Mouse (Mus musculus): ENCODE data around the gene Scp2. TPM values are rescaled to one million over a fixed set of nuclear protein-coding genes. Genes with fewer than 3 reads are reported as not detected.

Scp2 gene
- total RNA-seq, 2 experiments from 2014 or later: 205 to 345 TPM

DNA sequence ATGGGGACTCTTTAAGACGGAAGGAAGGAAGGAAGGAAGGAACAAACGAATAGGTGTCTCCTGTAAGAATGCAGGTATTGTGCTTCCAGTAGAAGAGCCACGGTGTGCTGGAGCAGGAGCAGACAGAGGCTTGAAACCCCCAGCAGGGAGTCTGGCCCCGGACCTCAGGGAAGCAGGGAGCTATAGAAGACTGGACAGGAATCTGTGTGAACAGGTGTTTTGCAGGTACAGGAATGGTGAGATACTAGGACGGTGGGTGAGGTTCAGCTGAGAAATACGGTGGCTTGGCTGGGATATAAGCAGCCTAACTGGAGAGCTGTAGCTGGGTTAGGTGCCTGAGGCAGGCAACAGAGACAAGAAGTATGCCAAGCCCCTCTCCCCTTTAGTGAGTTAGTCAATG is 124.6 kb downstream of the Scp2 start:
- ATAC-seq (replicated peaks; ENCODE audit: poor library complexity): no peak

DNA sequence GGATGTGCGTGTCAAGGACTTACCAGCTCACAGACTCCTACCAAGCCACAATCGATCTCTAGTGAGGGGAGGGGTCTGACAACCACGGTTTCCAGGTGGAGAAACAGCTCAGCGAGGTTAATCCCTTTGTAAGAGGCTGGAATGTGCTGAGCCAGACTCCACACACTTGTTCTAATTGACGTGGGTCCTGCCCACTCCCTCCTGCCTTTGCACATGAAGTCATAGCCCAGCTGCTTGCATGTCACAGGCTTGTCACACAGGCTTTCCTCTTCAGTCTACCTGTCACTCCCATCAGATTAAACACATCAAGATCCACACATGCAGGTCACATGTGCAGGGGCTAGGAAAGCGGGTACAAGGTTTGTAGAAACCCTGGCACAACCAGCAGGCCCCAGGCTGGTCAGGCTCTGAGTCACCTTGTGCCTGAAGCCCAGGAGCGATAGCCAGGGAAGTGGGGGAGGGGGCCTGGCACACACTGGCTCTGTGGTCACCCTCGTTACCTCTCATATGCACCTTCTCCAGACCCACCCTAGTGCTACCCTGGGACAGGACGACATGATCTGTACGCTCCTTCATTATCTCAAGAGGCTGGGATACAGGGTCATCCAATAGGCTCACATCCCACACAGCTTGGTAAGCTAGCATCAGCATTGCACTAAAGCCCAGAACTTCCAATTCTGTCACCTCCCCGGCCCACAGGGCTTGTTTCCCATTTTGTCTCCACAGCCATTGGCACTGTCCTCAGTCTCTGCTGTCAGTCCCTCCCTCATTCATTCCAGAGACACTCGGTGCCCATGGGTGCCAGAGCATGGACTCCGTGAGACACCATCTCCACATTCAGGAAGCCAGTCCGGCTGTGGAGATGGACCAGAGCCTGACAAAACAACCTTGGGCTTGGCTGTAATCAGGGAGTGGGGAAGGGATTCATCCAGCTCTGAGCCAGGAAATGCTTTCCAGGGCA is 125.6 kb downstream of the Scp2 start:
- no peak for ATAC-seq (replicated peaks; ENCODE audit: poor library complexity)

DNA sequence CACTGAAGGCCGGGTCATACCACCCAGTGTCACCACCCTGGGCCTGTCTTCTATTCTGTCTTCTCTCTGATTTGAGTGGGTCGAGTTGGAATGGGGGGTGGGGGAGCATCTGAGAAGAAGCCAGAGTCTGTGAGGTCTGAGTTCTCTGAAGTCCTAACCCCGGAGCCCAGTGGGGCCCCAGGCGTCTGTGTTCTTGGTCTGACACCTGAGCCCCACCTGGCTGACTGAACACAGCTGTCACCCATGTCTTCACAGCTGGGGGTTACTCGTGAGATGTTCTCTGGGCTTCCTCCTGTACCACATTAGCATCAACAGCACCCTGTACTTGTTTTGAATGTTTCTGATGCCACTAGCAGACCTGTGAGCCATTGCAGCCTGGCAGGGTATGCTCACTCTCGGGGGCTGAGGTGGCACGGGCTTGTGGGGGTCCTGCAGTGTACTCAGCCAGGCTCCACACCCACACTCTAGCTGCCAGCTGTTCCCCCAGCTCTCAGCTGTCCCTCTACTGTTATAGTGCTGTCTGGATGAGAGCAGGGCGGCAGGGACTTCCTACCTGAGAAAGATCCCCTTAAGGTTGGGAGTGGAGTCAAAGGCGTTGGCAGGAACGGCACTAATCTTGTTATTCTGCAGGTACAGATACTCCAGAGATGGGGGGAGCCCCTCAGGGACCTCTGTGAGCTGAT is 126.4 kb downstream of the Scp2 start:
- ATAC-seq (replicated peaks; ENCODE audit: poor library complexity): no peak

DNA sequence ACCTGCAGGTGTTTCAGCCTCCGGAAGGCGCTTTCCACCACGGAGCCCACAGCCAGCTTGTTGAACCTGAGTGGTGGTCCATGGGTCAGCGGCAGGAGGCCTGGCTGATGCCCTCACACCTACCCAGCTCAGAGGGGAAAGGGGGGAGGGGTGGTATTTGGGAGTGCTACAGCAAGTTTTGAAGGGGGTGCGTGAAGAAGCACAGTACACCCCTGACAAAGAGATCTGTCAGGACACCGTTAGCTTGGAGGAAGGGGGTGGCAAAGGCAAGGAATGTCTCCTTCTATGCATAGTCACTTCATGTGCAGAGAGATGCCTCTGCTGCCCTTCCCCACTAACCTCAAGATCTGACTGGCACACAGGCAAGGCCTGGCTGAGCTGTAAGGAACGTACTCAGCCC is 127.0 kb downstream of the Scp2 start:
- ATAC-seq (replicated peaks; ENCODE audit: poor library complexity): no peak

DNA sequence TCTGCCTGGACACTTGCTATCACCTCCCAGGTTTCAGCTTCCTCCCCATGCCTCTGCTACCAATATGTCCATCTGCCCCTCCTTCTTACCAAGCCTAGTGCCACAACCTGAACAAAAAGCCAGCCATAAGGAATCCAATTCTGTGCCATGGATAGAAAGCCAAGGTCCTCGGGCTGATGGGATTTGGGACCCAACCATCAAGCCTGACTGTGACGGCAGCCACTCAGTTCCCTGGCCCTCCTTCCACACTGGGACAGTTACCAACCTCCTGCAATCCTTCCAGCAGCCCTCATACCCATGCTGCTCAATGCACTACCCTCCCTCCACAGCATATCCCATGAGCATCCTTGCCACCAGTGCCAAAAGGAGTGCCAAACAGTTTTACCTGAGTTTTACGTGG is 128.5 kb downstream of the Scp2 start:
- ATAC-seq (replicated peaks; ENCODE audit: poor library complexity): no peak

DNA sequence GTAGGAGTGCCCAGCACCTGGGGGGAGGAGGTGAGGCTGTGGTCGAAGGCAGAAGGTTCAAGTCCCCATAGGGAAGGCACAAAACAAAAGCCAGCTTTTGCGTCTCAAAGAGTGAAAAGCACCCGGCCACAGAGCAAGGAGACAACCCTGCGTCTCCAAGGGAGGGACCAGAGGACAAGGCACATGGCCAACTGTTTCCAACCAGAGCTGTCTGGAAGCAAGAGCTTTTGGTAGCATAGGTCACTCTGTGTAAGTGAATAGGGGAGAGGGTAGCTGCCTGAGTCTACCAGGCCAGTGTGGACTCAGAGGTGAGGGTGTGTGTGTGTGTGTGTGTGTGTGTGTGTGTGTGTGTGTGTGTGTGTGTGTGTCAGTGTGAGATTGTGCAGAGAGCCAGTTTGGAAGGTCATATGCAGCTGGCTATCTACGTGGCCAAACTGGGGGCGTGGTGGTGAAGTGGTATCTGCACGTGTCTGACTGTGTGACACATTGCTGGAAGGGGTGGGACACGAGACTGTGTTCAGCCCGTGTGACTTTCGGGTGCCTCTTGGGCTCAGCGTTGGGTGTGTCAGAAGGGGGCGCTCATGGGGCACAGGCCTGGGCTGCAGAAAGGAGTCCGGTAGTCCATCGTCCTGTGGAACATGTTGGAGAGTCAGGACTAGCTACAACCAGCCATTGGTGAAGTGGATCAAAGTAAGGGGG is 129.6 kb downstream of the Scp2 start:
- peak; percentile 78 for ATAC-seq (replicated peaks; ENCODE audit: poor library complexity)

DNA sequence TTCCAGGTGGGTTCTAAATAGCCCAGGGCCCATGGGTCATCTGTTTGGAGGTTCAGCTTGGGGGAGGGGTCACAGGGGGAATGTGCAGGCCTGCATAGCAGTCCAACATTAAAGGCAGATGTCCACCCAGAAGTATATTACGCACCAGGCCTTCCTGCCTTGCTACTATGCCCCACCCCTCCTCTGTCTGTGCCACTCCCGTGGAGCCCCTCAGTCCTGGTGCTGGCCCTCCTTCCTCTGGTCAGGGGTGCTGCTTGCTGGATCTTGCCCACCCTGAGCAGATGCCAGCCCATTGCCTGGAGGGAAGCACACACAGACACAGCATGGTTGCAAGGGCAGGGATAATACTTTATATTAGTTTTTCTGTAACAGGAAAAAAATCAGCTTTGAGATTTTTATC is 130.3 kb downstream of the Scp2 start:
- no peak for ATAC-seq (replicated peaks; ENCODE audit: poor library complexity)

DNA sequence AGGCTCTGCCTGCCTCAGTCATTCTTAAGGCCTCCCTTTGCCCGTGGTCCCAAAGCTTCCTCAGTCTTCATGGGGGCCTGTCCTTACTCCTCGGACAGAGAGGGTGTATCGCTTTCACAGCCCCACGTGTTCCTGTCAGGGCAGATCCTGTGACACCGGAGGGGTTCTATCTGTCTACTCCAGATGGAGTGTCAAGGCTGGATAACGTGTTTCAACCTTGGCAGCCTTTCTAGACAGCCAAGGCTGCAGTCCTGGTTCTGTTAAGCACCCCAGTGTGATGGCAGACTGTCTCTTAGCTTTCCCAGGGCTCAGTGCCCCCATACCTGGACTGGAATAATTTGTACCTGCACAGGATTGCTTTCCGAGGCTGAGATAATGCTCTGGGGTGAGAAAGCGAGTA is 136.3 kb downstream of the Scp2 start:
- no peak for ATAC-seq (replicated peaks; ENCODE audit: poor library complexity)

DNA sequence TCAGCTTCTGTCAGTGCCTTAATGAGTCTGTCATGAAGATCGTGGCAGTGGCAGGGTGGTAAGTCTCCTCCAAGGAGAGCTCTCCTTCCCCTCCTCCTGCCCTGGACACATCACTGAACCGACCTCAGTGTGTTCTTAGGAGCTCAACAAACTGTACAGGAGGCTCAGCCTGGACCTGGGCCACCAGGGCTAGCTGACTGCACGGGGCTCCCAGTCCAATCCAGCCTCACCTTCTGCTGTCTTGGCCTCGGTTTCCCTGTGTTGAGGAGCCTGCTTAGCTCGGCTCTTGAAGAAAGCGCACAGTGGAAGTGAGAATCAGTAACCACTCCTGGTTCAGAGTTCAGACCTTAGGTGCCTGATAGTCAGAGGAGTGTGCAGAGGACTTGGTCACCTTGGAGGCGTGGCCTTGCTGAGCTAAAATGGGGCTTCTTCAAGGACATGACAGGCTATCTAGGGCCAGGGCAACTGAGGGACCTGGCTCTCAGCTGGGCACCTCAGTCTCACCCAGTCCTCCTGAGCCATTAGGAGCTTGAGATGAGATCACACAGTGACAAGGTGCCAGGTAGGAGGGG is 137.2 kb downstream of the Scp2 start:
- no peak for ATAC-seq (replicated peaks; ENCODE audit: poor library complexity)

DNA sequence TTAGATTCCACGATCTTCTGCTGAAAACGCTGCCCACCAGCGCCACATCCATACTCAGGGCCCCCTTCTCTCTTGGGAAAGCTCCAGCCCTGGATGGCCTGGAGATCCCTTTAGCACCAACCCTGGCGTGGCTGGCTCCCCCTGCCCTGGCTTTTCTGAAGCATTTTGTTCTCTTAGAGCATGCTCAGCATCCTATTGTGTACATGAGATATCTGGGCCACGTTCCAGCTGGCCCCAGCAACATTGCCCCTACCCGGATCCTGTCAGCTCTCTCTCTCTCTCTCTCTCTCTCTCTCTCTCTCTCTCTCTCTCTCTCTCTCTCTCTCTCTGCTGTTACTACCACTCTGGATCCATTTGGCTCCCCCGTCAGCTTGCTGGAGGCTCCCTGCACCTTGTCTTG is 139.5 kb downstream of the Scp2 start:
- ATAC-seq (replicated peaks; ENCODE audit: poor library complexity): no peak

DNA sequence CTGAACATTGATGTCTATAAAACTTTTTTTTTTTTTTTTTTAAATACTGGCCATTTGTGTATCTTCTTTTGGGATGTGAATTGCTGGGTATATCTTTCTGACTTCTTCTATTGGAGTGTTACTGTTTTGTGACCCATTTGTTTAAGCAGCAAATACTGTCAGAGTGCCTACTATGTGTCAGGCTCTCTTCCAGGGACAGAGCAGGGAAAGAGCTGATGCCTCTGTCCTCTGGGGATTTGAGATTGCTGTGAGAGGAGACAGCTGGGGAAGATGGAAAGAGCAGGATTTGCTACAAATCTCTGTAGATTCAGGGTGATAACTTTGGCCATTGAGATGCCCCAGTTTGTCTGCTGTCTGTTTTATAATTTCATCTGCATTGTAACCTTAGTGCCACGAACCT is 145.4 kb downstream of the Scp2 start:
- ATAC-seq (replicated peaks; ENCODE audit: poor library complexity): no peak

DNA sequence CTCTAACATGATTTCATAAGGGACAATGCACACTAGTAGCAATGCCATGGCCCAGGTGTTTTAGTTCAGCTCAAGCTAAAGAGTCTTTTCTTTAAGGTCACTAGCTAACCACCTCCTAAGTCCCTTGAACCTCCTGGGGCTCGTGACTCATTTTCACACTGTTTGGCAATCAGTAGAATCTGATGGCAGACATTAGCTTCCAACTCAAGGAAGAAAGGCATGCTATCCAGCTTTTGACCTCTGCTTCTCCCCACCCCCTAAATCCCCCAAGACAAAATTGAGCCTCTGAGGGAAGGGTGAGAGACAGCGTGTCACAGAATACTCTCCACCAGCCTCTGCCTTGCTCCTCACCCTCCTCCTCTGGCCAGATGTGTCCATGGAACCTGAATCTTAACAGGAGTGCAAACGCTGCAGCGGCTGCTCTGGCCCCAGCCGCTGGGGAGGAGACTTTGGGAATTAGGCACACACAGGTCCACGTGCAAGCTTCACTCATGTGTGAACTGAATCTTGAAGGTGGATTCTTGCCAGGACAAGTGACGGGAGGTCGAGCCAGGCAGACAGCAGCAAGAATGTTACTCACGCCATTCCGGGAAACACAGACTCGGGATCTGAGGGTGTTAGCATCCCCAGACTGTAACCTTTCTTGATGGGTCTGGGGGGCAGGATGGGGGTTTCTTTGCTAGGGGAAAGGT is 146.0 kb downstream of the Scp2 start:
- ATAC-seq (replicated peaks; ENCODE audit: poor library complexity): no peak

DNA sequence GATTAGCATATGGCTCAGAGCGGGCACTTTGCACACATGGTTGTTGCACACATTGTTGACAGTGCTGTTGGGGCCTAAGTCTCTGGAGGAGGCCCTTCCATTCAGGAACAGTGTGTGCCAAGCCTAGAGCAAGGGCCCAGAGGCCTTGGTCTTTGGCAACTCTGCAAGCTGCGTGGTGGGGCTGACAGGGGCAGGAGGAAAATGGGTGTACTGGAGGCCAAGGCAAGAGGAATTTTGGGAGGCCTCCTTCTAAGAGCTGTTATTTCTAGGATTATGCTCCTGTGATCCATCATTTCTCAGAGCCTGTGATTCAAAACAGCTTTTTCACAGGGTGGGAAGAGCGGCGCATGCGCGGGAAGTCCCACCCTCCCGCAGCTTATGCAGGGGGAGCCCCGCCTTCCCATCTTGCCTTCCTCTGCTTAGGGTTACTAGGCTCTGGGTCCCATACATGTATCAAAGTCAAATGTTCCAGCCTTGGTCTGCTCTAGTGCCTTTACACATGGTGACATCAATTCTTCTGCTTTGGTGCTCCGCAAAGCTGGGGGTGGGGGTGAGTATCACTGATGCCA is 148.3 kb downstream of the Scp2 start:
- ATAC-seq (replicated peaks; ENCODE audit: poor library complexity): no peak

DNA sequence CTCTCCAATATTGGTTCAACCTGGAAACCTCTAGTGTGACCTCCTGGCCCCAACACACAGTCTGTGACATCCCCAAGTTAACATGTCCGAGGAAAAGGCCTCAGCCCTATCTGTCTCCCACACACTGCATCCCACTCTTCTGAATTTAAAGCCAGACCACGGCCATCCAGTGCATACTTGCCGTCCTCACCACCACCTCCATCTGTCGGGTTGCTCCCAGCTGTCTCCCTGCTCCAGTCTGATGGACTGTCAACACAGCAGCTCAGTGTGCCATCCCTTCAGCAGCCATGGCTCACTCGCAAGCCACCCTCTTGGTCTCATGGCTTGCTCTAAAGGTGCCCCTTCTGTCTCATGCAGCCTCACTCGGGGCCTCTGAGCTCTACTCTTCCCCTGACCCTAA is 149.1 kb downstream of the Scp2 start:
- ATAC-seq (replicated peaks; ENCODE audit: poor library complexity): no peak

DNA sequence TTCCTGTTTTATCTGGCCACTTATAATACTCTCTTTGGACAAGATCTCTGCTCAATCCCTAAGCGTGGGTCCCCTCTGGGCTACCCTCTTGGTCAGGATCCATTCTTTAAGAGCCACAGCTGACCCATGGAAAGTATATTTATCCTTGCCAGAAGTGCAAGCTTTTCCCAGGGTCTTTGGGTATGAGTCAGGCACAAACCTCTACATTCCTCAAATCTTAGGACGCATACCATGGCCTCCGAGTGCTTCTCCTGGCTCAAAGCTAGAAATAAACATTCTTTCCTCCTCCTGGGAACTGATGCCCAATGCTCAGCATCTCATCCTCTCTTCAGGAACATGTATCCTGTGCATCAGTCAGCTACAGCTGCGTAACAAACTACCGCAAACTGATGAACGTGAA is 149.8 kb downstream of the Scp2 start:
- no peak for ATAC-seq (replicated peaks; ENCODE audit: poor library complexity)

Other genes starting within 250 kb of the Scp2 start
- 20.9 and 22.2 TPM in 2 replicates for gene Cpt2, start 221.4 kb downstream of the Scp2 start, total RNA-seq (2015)
- 19.0 and 19.7 TPM in 2 replicates for gene Cpt2, start 221.4 kb downstream of the Scp2 start, total RNA-seq (2017)
- gene Slc1a7, start 176.7 kb downstream of the Scp2 start, total RNA-seq (2015): not detected in 2 replicates
- gene Slc1a7, start 176.7 kb downstream of the Scp2 start, total RNA-seq (2017): not detected in 2 replicates
- gene Podn, start 48.6 kb downstream of the Scp2 start, total RNA-seq (2015): 0.44 TPM in 1 of 2 replicates, not detected in the other
- not detected in 2 replicates for gene Podn, start 48.6 kb downstream of the Scp2 start, total RNA-seq (2017)
- gene Echdc2, start 20.4 kb upstream of the Scp2 start, total RNA-seq (2015): 0.37 and 0.86 TPM in 2 replicates
- not detected in 2 replicates for gene Echdc2, start 20.4 kb upstream of the Scp2 start, total RNA-seq (2017)
- not detected in 2 replicates for gene Zyg11a, start 73.0 kb upstream of the Scp2 start, total RNA-seq (2015)
- gene Zyg11a, start 73.0 kb upstream of the Scp2 start, total RNA-seq (2017): not detected in 2 replicates
- gene Zyg11b, start 156.1 kb upstream of the Scp2 start, total RNA-seq (2015): 14.7 and 18.4 TPM in 2 replicates
- 19.2 and 21.5 TPM in 2 replicates for gene Zyg11b, start 156.1 kb upstream of the Scp2 start, total RNA-seq (2017)
- 14.5 and 19.2 TPM in 2 replicates for gene Coa7, start 183.1 kb upstream of the Scp2 start, total RNA-seq (2015)
- gene Coa7, start 183.1 kb upstream of the Scp2 start, total RNA-seq (2017): 6.4 and 11.8 TPM in 2 replicates
- not detected in 2 replicates for gene Shisal2a, start 238.4 kb upstream of the Scp2 start, total RNA-seq (2015)
- gene Shisal2a, start 238.4 kb upstream of the Scp2 start, total RNA-seq (2017): not detected in 2 replicates